In the genomic region with DNA sequence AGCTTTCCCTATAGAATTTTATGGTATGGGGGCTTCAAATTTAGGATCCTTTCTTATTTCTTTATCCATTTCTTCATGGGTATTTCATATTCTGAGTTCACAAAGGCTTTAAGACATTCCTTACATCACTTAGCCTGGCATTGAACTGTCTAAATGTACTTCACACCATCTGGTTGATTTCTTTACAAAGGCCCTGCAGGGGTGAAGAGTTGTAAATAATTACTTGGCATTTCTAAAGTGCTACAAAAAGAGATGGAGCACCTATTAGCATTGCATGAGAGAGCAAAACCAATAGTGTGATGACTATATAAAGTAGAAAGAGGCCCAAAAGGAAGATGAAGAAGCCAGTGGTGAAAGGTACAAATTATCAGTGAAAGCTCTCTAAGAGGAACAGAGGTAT, we compare ENCODE assay signal across 13 mouse cellular contexts.
"Had no signal": no experiment of that assay in that cellular context is flagged by ENCODE, and none has a peak within 500 bp of the region (broad histone marks: within the 10 kb centered on the region; RNA-seq: fewer than 3 reads in every experiment).

No protein-coding gene starts in this region.

- H3K36me3 ChIP-seq: limb, embryonic 10.5 days; liver, embryonic 15.5 days; midbrain, embryonic 13.5 days had no signal

- H3K4me1 ChIP-seq: limb, embryonic 10.5 days; liver, embryonic 15.5 days; midbrain, embryonic 13.5 days had no signal

- H3K4me3 ChIP-seq: limb, embryonic 10.5 days; liver, embryonic 15.5 days; midbrain, embryonic 13.5 days had no signal

- H3K9ac ChIP-seq: liver, embryonic 15.5 days; midbrain, embryonic 13.5 days had no signal

- H3K27me3 ChIP-seq: liver, embryonic 15.5 days; midbrain, embryonic 13.5 days had no signal

- ATAC-seq: intestine, embryonic 16.5 days; lung, postnatal 0 days; midbrain, embryonic 13.5 days had no signal

- H3K9me3 ChIP-seq: limb, embryonic 10.5 days; liver, embryonic 15.5 days had no signal

- DNase-seq: kidney, adult 2 months; kidney, postnatal 25 days; lung, adult 2 months; lung, postnatal 36 days; right cerebral cortex, adult 18-20 months; right cerebral cortex, postnatal 25 days; thymus, postnatal 36 days had no signal

- H3K27ac ChIP-seq: limb, embryonic 10.5 days; liver, embryonic 15.5 days; midbrain, embryonic 13.5 days had no signal

- H3K4me2 ChIP-seq: liver, embryonic 11.5 days; liver, embryonic 15.5 days; midbrain, embryonic 13.5 days had no signal
